ENCODE assay signal across 9 mouse cellular contexts in genomic region chr1:72578351-72578750, GRCm38 (mm10). TPM values are rescaled to one million over a fixed set of nuclear protein-coding genes. Genes with fewer than 3 reads are reported as not detected.
DNase-seq lines count a peak whose midpoint lies in the region; ATAC-seq lines count a peak whose summit lies in the region.
"Had no signal": no experiment of that assay in that cellular context is flagged by ENCODE, and none has a peak within 500 bp of the region (broad histone marks: within the 10 kb centered on the region; RNA-seq: fewer than 3 reads in every experiment).

No protein-coding gene starts in this region.

- WGBS in heart, embryonic 10.5 days, result 41% methylated on average over 15 of the region's 15 CpGs
- 54% methylated on average over 15 of the region's 15 CpGs for WGBS in hindbrain, embryonic 10.5 days
- WGBS in midbrain, embryonic 12.5 days, result 36% methylated on average over 15 of the region's 15 CpGs

- no peak for ATAC-seq in midbrain, embryonic 12.5 days (ENCODE audit: low FRiP score, low read depth)

- peaks cover 14% of the 10 kb centered on the region for H3K4me1 ChIP-seq in heart, embryonic 10.5 days
- peaks cover 30% of the 10 kb centered on the region for H3K4me1 ChIP-seq in hindbrain, embryonic 10.5 days (replicated peaks)
- H3K4me1 ChIP-seq in midbrain, embryonic 12.5 days, result peaks cover 28% of the 10 kb centered on the region

- no peaks in the 10 kb centered on the region for H3K36me3 ChIP-seq in heart, embryonic 10.5 days
- H3K36me3 ChIP-seq in hindbrain, embryonic 10.5 days, result no peaks in the 10 kb centered on the region
- H3K36me3 ChIP-seq in midbrain, embryonic 12.5 days, result no peaks in the 10 kb centered on the region

- H3K9me3 ChIP-seq in heart, embryonic 10.5 days, result no peaks in the 10 kb centered on the region
- no peaks in the 10 kb centered on the region for H3K9me3 ChIP-seq in hindbrain, embryonic 10.5 days
- H3K9me3 ChIP-seq in midbrain, embryonic 12.5 days, result no peaks in the 10 kb centered on the region

- H3K4me3 ChIP-seq in heart, embryonic 10.5 days, result no peak overlapping the region
- peak overlapping the region; percentile 1; the same call in 1 of the 2 replicates for H3K4me3 ChIP-seq in hindbrain, embryonic 10.5 days
- H3K4me3 ChIP-seq in midbrain, embryonic 12.5 days, result no peak overlapping the region

- no peak overlapping the region for H3K27ac ChIP-seq in heart, embryonic 10.5 days
- peak overlapping the region; percentile 56 for H3K27ac ChIP-seq in hindbrain, embryonic 10.5 days
- peak overlapping the region; percentile 50; the same call in 1 of the 2 replicates for H3K27ac ChIP-seq in midbrain, embryonic 12.5 days (replicated peaks)

- peak; percentile 56 for DNase-seq in heart, adult 11 months
- DNase-seq in heart, embryonic 10.5 days (ENCODE audit: low spot score), result no peak
- peak; percentile 37 for DNase-seq in R1 (ENCODE audit: low read depth, low spot score)
- DNase-seq in hindbrain, embryonic 10.5 days (ENCODE audit: low spot score), result no peak
- no peak for DNase-seq in adrenal gland, postnatal 14 days
- DNase-seq in adrenal gland, postnatal 25 days, result no peak
- DNase-seq in heart, postnatal 14 days, result no peak
- DNase-seq: lung, adult 2 months had no signal

- intact Hi-C loops in heart, postnatal 14 days (cut with DNase I), result loop anchor here (5.0 kb wide), 1 partner anchor 261 kb away; no protein-coding TSS in a partner anchor

- H3K9ac ChIP-seq in midbrain, embryonic 12.5 days (replicated peaks), result no peak overlapping the region

- peaks cover 31% of the 10 kb centered on the region for H3K27me3 ChIP-seq in heart, embryonic 10.5 days (ENCODE audit: insufficient read depth, poor library complexity, severe bottlenecking)
- peaks cover 27% of the 10 kb centered on the region for H3K27me3 ChIP-seq in hindbrain, embryonic 10.5 days (ENCODE audit: insufficient read depth, poor library complexity, severe bottlenecking)
- peaks cover 13% of the 10 kb centered on the region for H3K27me3 ChIP-seq in midbrain, embryonic 12.5 days

- peak overlapping the region; percentile 9 for H3K4me2 ChIP-seq in midbrain, embryonic 12.5 days (replicated peaks)

RNA-seq across cellular contexts. Expression of gene Smarcal1, which starts 4.7 kb away (rescaled TPM):
- 19.5 and 20.9 TPM in 2 replicates for polyA plus RNA-seq in heart, embryonic 10.5 days (2016; fragmentation: Nextera tagmentation; extraction: Ambion mirVana)
- 31.6 and 32.0 TPM in 2 replicates for polyA plus RNA-seq in hindbrain, embryonic 10.5 days (2016; fragmentation: Nextera tagmentation; extraction: Ambion mirVana)
- polyA plus RNA-seq in midbrain, embryonic 12.5 days (2016; fragmentation: Nextera tagmentation; extraction: Ambion mirVana), result 30.3 and 31.4 TPM in 2 replicates
- 33.7 and 37.4 TPM in 2 replicates for total RNA-seq in adrenal gland, postnatal 14 days (2021)
- total RNA-seq in adrenal gland, postnatal 25 days (2021), result 52.1 and 53.4 TPM in 2 replicates
- total RNA-seq in heart, postnatal 14 days (2021), result 10 to 100 TPM; 25.6 to 26.2 TPM

RNA-seq across cellular contexts. Expression of gene March4, which starts 41.6 kb away (rescaled TPM):
- not detected in 2 replicates for polyA plus RNA-seq in heart, embryonic 10.5 days (2016; fragmentation: Nextera tagmentation; extraction: Ambion mirVana)
- polyA plus RNA-seq in hindbrain, embryonic 10.5 days (2016; fragmentation: Nextera tagmentation; extraction: Ambion mirVana), result 0.24 and 0.92 TPM in 2 replicates
- 0.96 and 1.3 TPM in 2 replicates for polyA plus RNA-seq in midbrain, embryonic 12.5 days (2016; fragmentation: Nextera tagmentation; extraction: Ambion mirVana)
- total RNA-seq in adrenal gland, postnatal 14 days (2021), result 0.78 and 1.7 TPM in 2 replicates
- 0.48 and 0.49 TPM in 2 replicates for total RNA-seq in adrenal gland, postnatal 25 days (2021)
- total RNA-seq in heart, postnatal 14 days (2021), result under 1 TPM in 1 of 2 experiments, not detected in 1; 0.07 TPM

Comparison
In these comparisons a context has a peak if more than half of its experiments do, and no peak if none do; other contexts are left out.
1. DNase-seq: peak in heart, adult 11 months (single experiment) and R1 (single experiment); none in heart, embryonic 10.5 days (single experiment), hindbrain, embryonic 10.5 days (single experiment), adrenal gland, postnatal 14 days (single experiment), adrenal gland, postnatal 25 days (single experiment) and heart, postnatal 14 days (0 of 2).